Mouse (Mus musculus) myocyte (in vitro differentiated cells): ENCODE results near the gene A130010J15Rik.

Experiments used
- MYOG ChIP-seq, 3 experiments: IDR thresholded peaks; one replicate each; pipeline ENCODE4 v1.6.1; 2011; ENCODE audit warnings: control low read depth in 2 of 3, low read depth in 2 of 3, mild to moderate bottlenecking in 2 of 3; ENCODE audit not compliant: insufficient read length in 2 of 3, control insufficient read depth in 1 of 3, insufficient read depth in 1 of 3
- POLR2A ChIP-seq: IDR thresholded peaks from one replicate; pipeline ENCODE4 v1.6.1; 2011; ENCODE audit warnings: low read depth, mild to moderate bottlenecking, control low read depth, moderate library complexity; ENCODE audit not compliant: insufficient read length
- USF1 ChIP-seq: IDR thresholded peaks from one replicate; pipeline ENCODE4 v1.6.1; 2011; ENCODE audit warnings: low read depth, mild to moderate bottlenecking, control low read depth, moderate library complexity

GRCm38 (mm10) chr1:193157111-193157492, 10.7 kb upstream of the A130010J15Rik start:
- TF ChIP-seq POLR2A (no peak), USF1 (no peak), MYOG (IDR thresholded peaks at IDR 0.05; ENCODE audit: control insufficient read depth in 1 of 3, insufficient read depth in 1 of 3, insufficient read length in 2 of 3, low read depth in 2 of 3) (no peak)
